Mouse (Mus musculus) leukemia stem cell, adult 10-12 weeks (primary cell): ENCODE results near the gene Gm9887. TPM values are rescaled to one million over a fixed set of nuclear protein-coding genes. Genes with fewer than 3 reads are reported as not detected.

Experiments used
- polyA plus RNA-seq: library from polyadenylated mRNA; stranded (reverse); fragments of >175 nt; gene quantifications from 2 replicates; pipeline ENCODE4 v1.2.3, GENCODE M21; 2012; ENCODE audit warnings: low replicate concordance

Gm9887 gene
- 2.3 and 2.6 TPM in 2 replicates for polyA plus RNA-seq

GRCm38 (mm10) chr12:69371854-69372671, at the start of gene Gm9887, which contains the start of gene Arf6:
Gene Gm9887, minus strand, starts transcription at chr12:69372458.
Gene Arf6, plus strand, starts transcription at chr12:69372150.

DNA sequence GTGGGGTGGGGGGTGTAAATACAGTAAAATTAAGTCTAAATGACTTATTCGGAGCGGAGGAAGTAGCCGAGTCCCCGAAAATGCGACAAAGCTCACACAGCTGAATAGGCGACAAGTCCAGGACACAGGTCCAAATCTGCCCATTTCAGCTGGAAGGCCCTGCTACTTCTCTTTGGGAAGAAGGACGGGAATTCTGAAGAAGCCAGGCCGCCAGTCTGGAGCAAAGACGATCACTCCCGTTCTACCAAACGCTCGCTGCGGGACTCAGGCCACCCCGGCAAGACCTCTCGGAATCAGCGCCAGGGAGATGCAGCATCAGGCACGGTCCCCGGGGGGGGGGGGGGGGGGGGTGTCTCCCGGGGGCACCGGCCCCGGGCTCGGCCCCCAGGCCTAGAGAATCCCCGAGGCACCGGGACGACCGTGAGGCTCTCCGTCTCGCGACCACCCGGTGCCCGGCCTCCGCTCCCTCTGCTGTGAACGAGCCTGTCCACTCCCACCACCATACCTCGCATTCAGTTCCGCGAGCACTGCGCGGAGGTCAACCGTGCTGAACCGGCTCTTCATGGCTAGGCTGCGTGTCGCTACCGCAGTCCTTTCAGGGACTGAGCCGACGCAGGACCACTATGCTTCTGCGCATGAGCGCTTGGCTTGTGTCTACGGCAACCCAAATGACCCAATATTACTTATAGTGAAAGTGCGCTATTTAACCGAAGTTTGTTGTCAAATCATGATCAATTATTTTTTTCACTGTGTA, 15.5 kb downstream of the Gm9887 start, which contains the start of gene Nemf:
TSS of gene Nemf (minus strand) at position 620 of the 754 bp plus-strand sequence.

Other genes starting within 250 kb of the Gm9887 start
- gene Rps29, start 213.3 kb downstream of the Gm9887 start, polyA plus RNA-seq: 92.0 and 1,522 TPM in 2 replicates
- 22.6 and 48.7 TPM in 2 replicates for gene Lrr1, start 203.6 kb downstream of the Gm9887 start, polyA plus RNA-seq
- 11.9 and 18.6 TPM in 2 replicates for gene Rpl36al, start 188.4 kb downstream of the Gm9887 start, polyA plus RNA-seq
- gene Mgat2, start 188.3 kb downstream of the Gm9887 start, polyA plus RNA-seq: 28.6 and 38.7 TPM in 2 replicates
- gene Gm49383, start 175.4 kb downstream of the Gm9887 start, polyA plus RNA-seq: 40.9 and 59.1 TPM in 2 replicates
- gene Dnaaf2, start 174.0 kb downstream of the Gm9887 start, polyA plus RNA-seq: 1.8 and 3.2 TPM in 2 replicates
- gene Gm49384, start 168.2 kb downstream of the Gm9887 start, polyA plus RNA-seq: not detected in 2 replicates
- 26.3 and 30.7 TPM in 2 replicates for gene Pole2, start 144.3 kb downstream of the Gm9887 start, polyA plus RNA-seq
- gene Klhdc1, start 131.3 kb downstream of the Gm9887 start, polyA plus RNA-seq: 0.97 and 3.3 TPM in 2 replicates
- 30.8 and 40.4 TPM in 2 replicates for gene Klhdc2, start 75.8 kb downstream of the Gm9887 start, polyA plus RNA-seq
- 0.83 and 2.7 TPM in 2 replicates for gene Nemf, start 15.3 kb downstream of the Gm9887 start, polyA plus RNA-seq
- gene Arf6, start 308 bp downstream of the Gm9887 start, polyA plus RNA-seq: 154 and 263 TPM in 2 replicates
- 9.0 and 9.2 TPM in 2 replicates for gene Vcpkmt, start 210.6 kb upstream of the Gm9887 start, polyA plus RNA-seq